Mouse (Mus musculus): ENCODE measurements at regions not wholly inside any gene's neighbourhood (a gene's known extent, or its start where the extent isn't known, plus 50 kb on each side); places are given as distances from the start of the nearest gene placed in this dataset.

DNA sequence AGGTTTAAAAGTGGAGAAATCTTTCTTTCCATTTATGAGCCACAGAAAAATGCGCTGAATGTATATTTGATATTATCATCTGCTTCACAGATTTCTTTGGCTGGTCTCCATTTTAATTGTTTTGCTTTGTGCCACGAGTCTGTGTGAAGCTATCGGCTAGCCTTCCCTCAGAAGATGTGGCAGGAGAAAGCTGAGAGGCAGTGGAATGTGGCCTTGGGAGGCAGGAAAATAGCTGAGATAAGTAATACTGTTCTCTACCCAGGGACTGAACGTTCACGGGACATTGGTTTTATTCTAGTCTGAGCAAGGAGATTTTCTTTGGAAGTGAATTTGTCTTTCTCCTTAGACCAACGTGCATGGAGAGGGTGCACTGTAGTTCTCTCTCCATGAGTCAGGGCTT lies 112.3 kb downstream of the Qpct start:
- TF ChIP-seq CTCF (conservative IDR thresholded peaks at IDR 0.05 in 1 of 2, IDR thresholded peaks at IDR 0.05 in 1 of 2; ENCODE audit: low read depth in 2 of 2, low read length in 2 of 2): no peak
- no peak for TF ChIP-seq POLR2A (IDR thresholded peaks at IDR 0.05; ENCODE audit: low read depth, low read length)
